Mouse (Mus musculus) limb, embryonic 15.5 days (tissue): Measurements from ENCODE around the gene Cox8b. TPM values are rescaled to one million over a fixed set of nuclear protein-coding genes. Genes with fewer than 3 reads are reported as not detected.
A peak's percentile ranks its signal among the peaks of the same experiment; 100 is the strongest.
"Not testable (repeated sequence)": the region's sequence is repeated elsewhere in the genome, so short reads cannot be mapped to it uniquely, and the experiment has no call there.

Experiments
- ATAC-seq: fragments of 200-750 bp; cut with Nextera tagmentation; 2 replicates; pipeline ENCODE4 v1.8.0; 2017; ENCODE audit warnings: low read depth, moderate TSS enrichment; ENCODE audit not compliant: insufficient number of reproducible peaks, low FRiP score, low TSS enrichment
- H3K27ac ChIP-seq: fragments of 300-500 bp; sonication (generic); 2 replicates; pipeline ENCODE4 v1.5.1; 2015; ENCODE audit warnings: moderate library complexity, mild to moderate bottlenecking, inconsistent platforms
- H3K27me3 ChIP-seq: fragments of 300-500 bp; sonication (generic); 2 replicates; pipeline ENCODE4 v1.6.1; 2015; ENCODE audit warnings: inconsistent platforms
- H3K36me3 ChIP-seq: fragments of 300-500 bp; sonication (generic); 2 replicates; pipeline ENCODE4 v1.6.1; 2015; ENCODE audit warnings: inconsistent platforms
- H3K4me1 ChIP-seq: fragments of 300-500 bp; sonication (generic); 2 replicates; pipeline ENCODE4 v1.6.1; 2015; ENCODE audit warnings: inconsistent platforms
- H3K4me2 ChIP-seq: fragments of 300-500 bp; sonication (generic); 2 replicates; pipeline ENCODE4 v1.6.1; 2015; ENCODE audit warnings: mild to moderate bottlenecking, inconsistent platforms
- H3K4me3 ChIP-seq: fragments of 300-500 bp; sonication (generic); 2 replicates; pipeline ENCODE4 v1.5.1; 2015; ENCODE audit warnings: mild to moderate bottlenecking, inconsistent platforms
- H3K9ac ChIP-seq: fragments of 300-500 bp; sonication (generic); 2 replicates; pipeline ENCODE4 v1.6.1; 2015; ENCODE audit warnings: inconsistent platforms
- H3K9me3 ChIP-seq: fragments of 300-500 bp; sonication (generic); 2 replicates; pipeline ENCODE4 v1.6.1; 2016; ENCODE audit warnings: inconsistent platforms
- WGBS: fragments of 180-500 bp; shearing (Covaris S2); methylation state at CpG from one replicate; pipeline ENCODE4 v1.1.7; 2015; 5-methylcytosine and 5-hydroxymethylcytosine counted together
- polyA plus RNA-seq: library from polyadenylated mRNA; unstranded; fragments of >200 nt; fragmentation: Nextera tagmentation; extraction: Ambion mirVana; gene quantifications from 2 replicates; pipeline ENCODE4 v1.2.1, GENCODE M21; 2015

Cox8b gene
- polyA plus RNA-seq, 1 experiment from 2014 or later, result 19.6 TPM

- Histone ChIP-seq H3K27me3 (no peaks in the 10 kb centered on the region), H3K9me3 (no peaks in the 10 kb centered on the region), H3K36me3 (no peaks in the 10 kb centered on the region), H3K4me3 (peak overlapping the region; percentile 40), H3K4me2 (peak overlapping the region; percentile 89), H3K27ac (no peak overlapping the region), H3K4me1 (peaks cover 10% of the 10 kb centered on the region), H3K9ac (no peak overlapping the region)
- WGBS, result under 1% methylated on average over 19 of the region's 19 CpGs
- no peak; the same call in 1 of the 2 replicates for ATAC-seq
Measured at GRCm38 (mm10) chr7:140908634-140909107, 8.4 kb upstream of the Cox8b start.

- no peak overlapping the region for H3K27ac ChIP-seq
- no peaks in the 10 kb centered on the region for H3K36me3 ChIP-seq
- no peak overlapping the region for H3K4me3 ChIP-seq
- peaks cover 12% of the 10 kb centered on the region for H3K4me1 ChIP-seq
- no peak overlapping the region for H3K4me2 ChIP-seq
- H3K9me3 ChIP-seq, result no peaks in the 10 kb centered on the region
- WGBS, result 40% methylated on average over 7 of the region's 7 CpGs
- no peak overlapping the region for H3K9ac ChIP-seq
- no peaks in the 10 kb centered on the region for H3K27me3 ChIP-seq
- ATAC-seq, result no peak
Measured at GRCm38 (mm10) chr7:140908181-140908580, 7.9 kb upstream of the Cox8b start.

- H3K4me2 ChIP-seq, result no peak overlapping the region
- H3K27ac ChIP-seq, result no peak overlapping the region
- no peaks in the 10 kb centered on the region for H3K27me3 ChIP-seq
- no peaks in the 10 kb centered on the region for H3K9me3 ChIP-seq
- WGBS, result 83% methylated on average over 7 of the region's 7 CpGs
- no peak overlapping the region for H3K4me3 ChIP-seq
- no peaks in the 10 kb centered on the region for H3K36me3 ChIP-seq
- peaks cover 17% of the 10 kb centered on the region for H3K4me1 ChIP-seq
- no peak for ATAC-seq
- H3K9ac ChIP-seq, result no peak overlapping the region
Measured at GRCm38 (mm10) chr7:140907697-140908096, 7.5 kb upstream of the Cox8b start.

GRCm38 (mm10) chr7:140907131-140907530 lies 6.9 kb upstream of the Cox8b start:
- 83% methylated on average over 13 of the region's 13 CpGs for WGBS
- H3K4me2 ChIP-seq, result no peak overlapping the region
- no peaks in the 10 kb centered on the region for H3K36me3 ChIP-seq
- peaks cover 17% of the 10 kb centered on the region for H3K4me1 ChIP-seq
- no peaks in the 10 kb centered on the region for H3K27me3 ChIP-seq
- H3K9me3 ChIP-seq, result no peaks in the 10 kb centered on the region
- H3K9ac ChIP-seq, result no peak overlapping the region
- no peak for ATAC-seq
- no peak overlapping the region for H3K4me3 ChIP-seq
- H3K27ac ChIP-seq, result no peak overlapping the region

- Histone ChIP-seq H3K27me3 (no peaks in the 10 kb centered on the region), H3K4me3 (no peak overlapping the region), H3K9ac (no peak overlapping the region), H3K4me1 (peaks cover 17% of the 10 kb centered on the region), H3K9me3 (no peaks in the 10 kb centered on the region), H3K36me3 (no peaks in the 10 kb centered on the region), H3K4me2 (no peak overlapping the region), H3K27ac (no peak overlapping the region)
- ATAC-seq, result no peak
- 70% methylated on average over 2 of the region's 2 CpGs for WGBS
Measured at GRCm38 (mm10) chr7:140905642-140906081, 5.4 kb upstream of the Cox8b start.

GRCm38 (mm10) chr7:140903212-140903611 lies 3.0 kb upstream of the Cox8b start:
- 19% methylated on average over 13 of the region's 13 CpGs for WGBS
- Histone ChIP-seq H3K9ac (no peak overlapping the region), H3K4me2 (no peak overlapping the region)

GRCm38 (mm10) chr7:140902036-140902875 lies 2.0 kb upstream of the Cox8b start:
- WGBS, result 58% methylated on average over 15 of the region's 15 CpGs
- H3K27ac ChIP-seq, result no peak overlapping the region
- 0 out of 2 replicates have a peak, but pooled peaks cover 7% of the 10 kb centered on the region for H3K4me1 ChIP-seq
- no peaks in the 10 kb centered on the region for H3K9me3 ChIP-seq
- H3K9ac ChIP-seq, result 0 out of 2 replicates have a peak overlapping the region, but pooled peaks have one; percentile 4
- ATAC-seq, result no peak
- H3K27me3 ChIP-seq, result no peaks in the 10 kb centered on the region
- H3K36me3 ChIP-seq, result peaks cover 27% of the 10 kb centered on the region
- H3K4me3 ChIP-seq, result no peak overlapping the region
- no peak overlapping the region for H3K4me2 ChIP-seq

More at GRCm38 (mm10) chr7:140903212-140903611, 3.0 kb upstream of the Cox8b start:
- Histone ChIP-seq H3K4me1 (peaks cover 9% of the 10 kb centered on the region; the same call in 1 of the 2 replicates), H3K4me3 (no peak overlapping the region), H3K9me3 (no peaks in the 10 kb centered on the region), H3K27me3 (no peaks in the 10 kb centered on the region), H3K36me3 (peaks cover 18% of the 10 kb centered on the region), H3K27ac (no peak overlapping the region)
- ATAC-seq, result no peak

GRCm38 (mm10) chr7:140899121-140899520 lies 1.1 kb downstream of the Cox8b start:
- Histone ChIP-seq H3K4me3 (no peak overlapping the region), H3K27me3 (no peaks in the 10 kb centered on the region), H3K9me3 (no peaks in the 10 kb centered on the region), H3K27ac (no peak overlapping the region), H3K4me2 (no peak overlapping the region), H3K4me1 (0 out of 2 replicates have a peak, but pooled peaks cover 7% of the 10 kb centered on the region), H3K9ac (no peak overlapping the region), H3K36me3 (peaks cover 49% of the 10 kb centered on the region)
- no peak for ATAC-seq
- WGBS, result 83% methylated on average over 3 of the region's 3 CpGs

- 0 out of 2 replicates have a peak, but pooled peaks cover 1% of the 10 kb centered on the region for H3K4me1 ChIP-seq
- H3K4me2 ChIP-seq, result no peak overlapping the region
- no peaks in the 10 kb centered on the region for H3K27me3 ChIP-seq
- no peak overlapping the region for H3K4me3 ChIP-seq
- H3K36me3 ChIP-seq, result peaks cover 61% of the 10 kb centered on the region
- H3K9ac ChIP-seq, result no peak overlapping the region
- 79% methylated on average over 7 of the region's 7 CpGs for WGBS
- no peak overlapping the region for H3K27ac ChIP-seq
- no peaks in the 10 kb centered on the region for H3K9me3 ChIP-seq
- no peak for ATAC-seq
Measured at GRCm38 (mm10) chr7:140897863-140898262, 2.4 kb downstream of the Cox8b start.

GRCm38 (mm10) chr7:140894611-140895010 lies 5.6 kb downstream of the Cox8b start:
- Histone ChIP-seq H3K27ac (no peak overlapping the region), H3K9ac (no peak overlapping the region), H3K4me2 (no peak overlapping the region), H3K4me1 (no peaks in the 10 kb centered on the region), H3K27me3 (no peaks in the 10 kb centered on the region), H3K4me3 (no peak overlapping the region), H3K9me3 (no peaks in the 10 kb centered on the region), H3K36me3 (peaks cover 77% of the 10 kb centered on the region)
- ATAC-seq, result no peak
- WGBS, result 90% methylated on average over 3 of the region's 3 CpGs

GRCm38 (mm10) chr7:140894031-140894430 lies 6.2 kb downstream of the Cox8b start:
- H3K9ac ChIP-seq, result no peak overlapping the region
- ATAC-seq, result no peak
- H3K27me3 ChIP-seq, result no peaks in the 10 kb centered on the region
- H3K4me3 ChIP-seq, result no peak overlapping the region
- no peak overlapping the region for H3K27ac ChIP-seq
- H3K36me3 ChIP-seq, result peaks cover 77% of the 10 kb centered on the region
- H3K4me1 ChIP-seq, result no peaks in the 10 kb centered on the region
- no peaks in the 10 kb centered on the region for H3K9me3 ChIP-seq
- 89% methylated on average over 7 of the region's 7 CpGs for WGBS
- H3K4me2 ChIP-seq, result no peak overlapping the region

- not testable (repeated sequence) for H3K9ac ChIP-seq, H3K27ac ChIP-seq, H3K4me2 ChIP-seq, H3K4me3 ChIP-seq, H3K27me3 ChIP-seq, ATAC-seq, H3K4me1 ChIP-seq, H3K9me3 ChIP-seq
- H3K36me3 ChIP-seq, result peaks cover 78% of the 10 kb centered on the region
- 96% methylated on average over 16 of the region's 16 CpGs for WGBS
Measured at GRCm38 (mm10) chr7:140890636-140891035, 9.6 kb downstream of the Cox8b start.
